Mouse (Mus musculus): ENCODE data around the gene Cd24a. TPM values are rescaled to one million over a fixed set of nuclear protein-coding genes. Genes with fewer than 3 reads are reported as not detected.

The Cd24a gene
- polyA plus RNA-seq, 1 experiment from 2014 or later = 420 TPM

DNA sequence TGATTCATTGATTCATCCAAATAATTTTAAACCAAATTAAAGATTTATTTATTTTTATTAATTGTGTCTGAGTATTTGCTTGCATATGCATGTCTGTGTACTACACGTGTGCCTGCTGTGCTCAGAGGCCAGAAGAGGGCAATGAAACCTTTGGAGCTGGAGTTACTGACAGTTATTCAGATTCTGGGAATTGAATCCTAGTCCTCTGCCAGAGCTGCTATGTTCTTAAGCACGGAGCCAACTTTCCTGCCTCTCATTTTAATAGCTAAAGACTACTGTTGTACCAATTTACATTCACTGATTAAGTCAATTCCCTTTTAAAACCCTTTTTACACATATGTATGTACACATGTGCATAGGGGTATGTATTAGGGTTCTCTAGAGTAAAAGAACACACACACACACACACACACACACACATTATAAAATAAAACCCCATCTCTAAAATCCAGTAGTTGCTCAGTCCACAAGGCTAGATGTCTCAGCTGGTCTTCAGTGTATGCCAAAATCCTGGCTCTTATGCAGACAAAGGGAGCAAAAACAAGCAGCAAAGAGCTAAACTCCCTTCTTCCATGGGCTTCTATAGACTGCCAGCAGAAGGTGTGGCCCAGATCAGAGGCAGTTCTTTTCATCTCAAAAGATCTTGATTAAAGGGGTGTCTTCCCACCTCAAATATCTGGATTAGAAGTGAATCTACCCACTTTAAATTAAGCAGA lies 53.7 kb downstream of the Cd24a start:
- DNase-seq (ENCODE audit: low spot score) (no peak), ATAC-seq (replicated peaks; ENCODE audit: low FRiP score) (no peak)
- 70% methylated on average over 2 of the region's 2 CpGs for WGBS
- Histone ChIP-seq H3K27me3 (replicated peaks; ENCODE audit: control insufficient read depth, insufficient read depth, low read length) (no peaks in the 10 kb centered on the region), H3K36me3 (ENCODE audit: control insufficient read depth, insufficient read depth, low read length) (no peaks in the 10 kb centered on the region), H3K9ac (ENCODE audit: low read depth, low read length) (no peak overlapping the region), H3K27ac (ENCODE audit: low read depth, low read length) (no peak overlapping the region), H3K9me3 (ENCODE audit: control insufficient read depth, low read length) (peaks cover 3% of the 10 kb centered on the region; the same call in 1 of the 2 replicates), H3K4me3 (ENCODE audit: low read depth, low read length) (no peak overlapping the region), H3K4me2 (no peak overlapping the region), H3K4me1 (replicated peaks; ENCODE audit: control insufficient read depth, insufficient read depth, low read length) (peaks cover 16% of the 10 kb centered on the region)

DNA sequence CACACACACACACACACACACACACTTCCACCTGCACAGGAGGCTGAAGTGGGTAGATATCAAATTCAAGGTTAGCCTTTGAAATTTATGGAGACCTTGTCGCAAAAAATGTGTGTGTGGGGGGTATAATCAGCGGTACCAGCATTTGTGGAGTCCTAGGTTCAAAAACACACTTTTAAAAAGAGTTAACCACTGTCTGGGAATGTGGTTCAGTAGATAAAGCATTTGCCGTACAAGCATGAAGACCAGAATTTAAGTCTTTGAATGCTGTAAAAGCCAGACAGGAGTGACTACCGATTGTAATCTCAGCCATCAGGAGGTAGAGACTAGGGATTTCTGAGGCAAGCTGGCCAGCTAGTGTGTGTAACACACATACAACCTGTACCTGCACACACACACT lies 55.0 kb downstream of the Cd24a start:
- ATAC-seq (replicated peaks; ENCODE audit: low FRiP score) = no peak
- no peaks in the 10 kb centered on the region for H3K27me3 ChIP-seq (replicated peaks; ENCODE audit: control insufficient read depth, insufficient read depth, low read length)
- H3K4me3 ChIP-seq (ENCODE audit: low read depth, low read length) = no peak overlapping the region
- H3K9me3 ChIP-seq (ENCODE audit: control insufficient read depth, low read length) = no peaks in the 10 kb centered on the region
- WGBS = 60% methylated on average over 4 of the region's 4 CpGs
- no peaks in the 10 kb centered on the region for H3K36me3 ChIP-seq (ENCODE audit: control insufficient read depth, insufficient read depth, low read length)
- no peak for DNase-seq (ENCODE audit: low spot score)
- peaks cover 16% of the 10 kb centered on the region for H3K4me1 ChIP-seq (replicated peaks; ENCODE audit: control insufficient read depth, insufficient read depth, low read length)
- no peak overlapping the region for H3K9ac ChIP-seq (ENCODE audit: low read depth, low read length)
- no peak overlapping the region for H3K4me2 ChIP-seq
- H3K27ac ChIP-seq (ENCODE audit: low read depth, low read length) = no peak overlapping the region

Other genes starting within 250 kb of the Cd24a start
- 7.2 TPM in 2 replicates for gene Bend3, start 99.5 kb upstream of the Cd24a start, polyA plus RNA-seq (2014; fragmentation: Nextera tagmentation; extraction: Ambion mirVana)
- gene Gm9803, start 54.2 kb upstream of the Cd24a start, polyA plus RNA-seq (2014; fragmentation: Nextera tagmentation; extraction: Ambion mirVana) = 10.3 and 11.6 TPM in 2 replicates
- gene 1700021F05Rik, start 37.3 kb upstream of the Cd24a start, polyA plus RNA-seq (2014; fragmentation: Nextera tagmentation; extraction: Ambion mirVana) = 79.5 and 80.7 TPM in 2 replicates